Mouse (Mus musculus): ENCODE data around the gene Ttc13. TPM values are rescaled to one million over a fixed set of nuclear protein-coding genes. Genes with fewer than 3 reads are reported as not detected.
A peak's percentile ranks its signal among the peaks of the same experiment; 100 is the strongest.

Gene Ttc13
- 71.1 and 74.3 TPM in 2 replicates for polyA plus RNA-seq (2014; fragmentation: Nextera tagmentation; extraction: Ambion mirVana)

DNA sequence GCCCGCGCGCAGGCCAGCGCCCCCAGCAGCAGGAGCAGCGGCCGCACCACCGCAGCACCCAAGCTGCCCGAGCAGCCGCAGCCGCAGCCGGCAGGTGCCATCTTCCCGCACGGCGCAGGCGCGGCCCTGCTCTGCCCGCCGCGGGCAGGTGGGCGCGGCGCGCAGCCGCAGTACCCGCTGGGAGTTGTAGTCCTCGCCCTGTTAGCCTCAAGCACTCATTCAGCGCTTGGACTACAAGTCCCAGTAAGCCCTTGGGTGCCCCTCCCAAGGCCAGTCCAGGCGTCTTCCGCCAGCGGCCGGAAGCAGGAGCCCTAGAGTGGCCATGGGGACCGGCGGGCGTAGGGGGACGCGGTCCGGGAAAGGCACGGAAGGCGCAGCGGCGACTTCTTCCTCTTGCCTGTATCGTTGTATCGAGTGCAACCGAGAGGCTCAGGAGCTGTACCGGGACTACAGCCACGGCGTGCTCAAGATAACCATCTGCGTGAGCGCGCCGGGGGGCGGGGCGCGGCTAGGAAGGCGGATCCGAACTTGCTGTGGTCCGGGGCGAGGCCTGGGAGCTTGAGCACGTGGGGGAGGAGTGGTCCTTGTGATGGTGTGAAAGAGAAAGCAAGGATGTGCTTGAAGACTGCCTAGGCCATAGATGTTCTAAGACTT, at the start of gene Ttc13, which contains the start of gene Arv1:
TSS of gene Ttc13 (minus strand) at position 122 of the 654 bp plus-strand sequence.
TSS of gene Arv1 (plus strand) at position 278 of the 654 bp plus-strand sequence.
- H3K9ac ChIP-seq, result peak within 1 kb of the TSS; percentile 89
- peaks cover 22% of the 10 kb centered on the region for H3K4me1 ChIP-seq (replicated peaks; ENCODE audit: control insufficient read depth, insufficient read depth, low read length)
- peak within 1 kb of the TSS; percentile 75 for H3K27ac ChIP-seq
- WGBS, result under 1% methylated on average over 58 of the region's 59 CpGs
- H3K4me3 ChIP-seq (replicated peaks; ENCODE audit: low read length), result peak within 1 kb of the TSS; percentile 91
- no peaks in the 10 kb centered on the region for H3K27me3 ChIP-seq (ENCODE audit: control insufficient read depth, insufficient read depth, low read length)
- ATAC-seq (ENCODE audit: low FRiP score) (peak; percentile 100), DNase-seq (ENCODE audit: low spot score) (peak; percentile 96)
- peak within 1 kb of the TSS; percentile 83 for H3K4me2 ChIP-seq (replicated peaks)
- H3K36me3 ChIP-seq (replicated peaks; ENCODE audit: control insufficient read depth, insufficient read depth), result peaks cover 15% of the 10 kb centered on the region
- no peaks in the 10 kb centered on the region for H3K9me3 ChIP-seq (ENCODE audit: control insufficient read depth, low read length)

DNA sequence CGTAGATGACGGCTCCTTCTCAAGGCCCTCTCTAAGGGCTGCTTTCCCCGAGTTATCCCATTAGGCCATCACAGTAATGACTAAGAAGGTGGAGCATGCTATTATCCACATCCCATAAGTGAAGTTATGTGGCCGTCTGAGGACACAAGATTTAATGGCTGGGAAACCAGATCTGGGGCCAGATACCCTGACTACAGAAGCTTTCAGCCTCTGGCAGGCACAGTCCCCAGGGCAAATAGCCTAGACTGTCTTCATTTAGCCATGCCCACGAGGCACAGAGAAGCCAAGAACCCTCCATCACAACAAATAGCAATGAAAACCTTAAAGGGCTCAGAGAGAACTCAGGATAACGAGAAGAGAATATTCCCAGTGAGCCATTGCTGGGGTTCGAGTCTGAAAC, 41.3 kb upstream of the Ttc13 start:
- no peaks in the 10 kb centered on the region for H3K36me3 ChIP-seq (replicated peaks; ENCODE audit: control insufficient read depth, insufficient read depth)
- H3K4me2 ChIP-seq (replicated peaks), result no peak overlapping the region
- DNase-seq (ENCODE audit: low spot score), result no peak
- no peak overlapping the region for H3K9ac ChIP-seq
- no peak overlapping the region for H3K4me3 ChIP-seq (replicated peaks; ENCODE audit: low read length)
- ATAC-seq (ENCODE audit: low FRiP score), result no peak
- H3K27ac ChIP-seq, result no peak overlapping the region
- no peaks in the 10 kb centered on the region for H3K27me3 ChIP-seq (ENCODE audit: control insufficient read depth, insufficient read depth, low read length)
- no peaks in the 10 kb centered on the region for H3K9me3 ChIP-seq (ENCODE audit: control insufficient read depth, low read length)
- WGBS, result 67% methylated on average over 7 of the region's 7 CpGs
- H3K4me1 ChIP-seq (replicated peaks; ENCODE audit: control insufficient read depth, insufficient read depth, low read length), result no peaks in the 10 kb centered on the region

GRCm38 (mm10) chr8:124758544-124758943, 36.8 kb upstream of the Ttc13 start:
- Histone ChIP-seq H3K9me3 (ENCODE audit: control insufficient read depth, low read length) (no peaks in the 10 kb centered on the region), H3K27ac (no peak overlapping the region), H3K4me1 (replicated peaks; ENCODE audit: control insufficient read depth, insufficient read depth, low read length) (no peaks in the 10 kb centered on the region), H3K4me2 (replicated peaks) (no peak overlapping the region), H3K9ac (no peak overlapping the region), H3K36me3 (replicated peaks; ENCODE audit: control insufficient read depth, insufficient read depth) (no peaks in the 10 kb centered on the region), H3K27me3 (ENCODE audit: control insufficient read depth, insufficient read depth, low read length) (peaks cover under 1% of the 10 kb centered on the region; the same call in 1 of the 2 replicates), H3K4me3 (replicated peaks; ENCODE audit: low read length) (no peak overlapping the region)
- 40% methylated on average over 3 of the region's 3 CpGs for WGBS
- DNase-seq (ENCODE audit: low spot score) (no peak), ATAC-seq (ENCODE audit: low FRiP score) (no peak)

- Histone ChIP-seq H3K27ac (no peak overlapping the region), H3K27me3 (ENCODE audit: control insufficient read depth, insufficient read depth, low read length) (peaks cover 20% of the 10 kb centered on the region), H3K4me3 (replicated peaks; ENCODE audit: low read length) (no peak overlapping the region), H3K9me3 (ENCODE audit: control insufficient read depth, low read length) (no peaks in the 10 kb centered on the region), H3K36me3 (replicated peaks; ENCODE audit: control insufficient read depth, insufficient read depth) (no peaks in the 10 kb centered on the region), H3K4me1 (replicated peaks; ENCODE audit: control insufficient read depth, insufficient read depth, low read length) (peaks cover under 1% of the 10 kb centered on the region; the same call in 1 of the 2 replicates), H3K4me2 (replicated peaks) (no peak overlapping the region), H3K9ac (no peak overlapping the region)
- ATAC-seq (ENCODE audit: low FRiP score) (no peak), DNase-seq (ENCODE audit: low spot score) (no peak)
- 72% methylated on average over 5 of the region's 5 CpGs for WGBS
Measured at GRCm38 (mm10) chr8:124756601-124757000, 34.8 kb upstream of the Ttc13 start.

GRCm38 (mm10) chr8:124756153-124756552, 34.4 kb upstream of the Ttc13 start:
- Histone ChIP-seq H3K9ac (no peak overlapping the region), H3K9me3 (ENCODE audit: control insufficient read depth, low read length) (no peaks in the 10 kb centered on the region), H3K27ac (no peak overlapping the region), H3K4me1 (replicated peaks; ENCODE audit: control insufficient read depth, insufficient read depth, low read length) (peaks cover 5% of the 10 kb centered on the region; the same call in 1 of the 2 replicates), H3K27me3 (ENCODE audit: control insufficient read depth, insufficient read depth, low read length) (peaks cover 24% of the 10 kb centered on the region), H3K4me3 (replicated peaks; ENCODE audit: low read length) (no peak overlapping the region), H3K4me2 (replicated peaks) (no peak overlapping the region), H3K36me3 (replicated peaks; ENCODE audit: control insufficient read depth, insufficient read depth) (no peaks in the 10 kb centered on the region)
- WGBS, result 72% methylated on average over 2 of the region's 2 CpGs
- DNase-seq (ENCODE audit: low spot score) (no peak), ATAC-seq (ENCODE audit: low FRiP score) (no peak)

GRCm38 (mm10) chr8:124755481-124755880, 33.7 kb upstream of the Ttc13 start:
- Histone ChIP-seq H3K9ac (no peak overlapping the region), H3K4me2 (replicated peaks) (no peak overlapping the region), H3K9me3 (ENCODE audit: control insufficient read depth, low read length) (no peaks in the 10 kb centered on the region), H3K4me3 (replicated peaks; ENCODE audit: low read length) (no peak overlapping the region), H3K4me1 (replicated peaks; ENCODE audit: control insufficient read depth, insufficient read depth, low read length) (peaks cover 7% of the 10 kb centered on the region; the same call in 1 of the 2 replicates), H3K36me3 (replicated peaks; ENCODE audit: control insufficient read depth, insufficient read depth) (no peaks in the 10 kb centered on the region), H3K27ac (no peak overlapping the region), H3K27me3 (ENCODE audit: control insufficient read depth, insufficient read depth, low read length) (peaks cover 31% of the 10 kb centered on the region)
- DNase-seq (ENCODE audit: low spot score), result no peak
- WGBS, result 87% methylated on average over 8 of the region's 8 CpGs
- no peak for ATAC-seq (ENCODE audit: low FRiP score)

GRCm38 (mm10) chr8:124754792-124755190, 33.0 kb upstream of the Ttc13 start:
- H3K4me3 ChIP-seq (replicated peaks; ENCODE audit: low read length), result no peak overlapping the region

GRCm38 (mm10) chr8:124754101-124754791, 32.5 kb upstream of the Ttc13 start:
- H3K27me3 ChIP-seq (ENCODE audit: control insufficient read depth, insufficient read depth, low read length), result peaks cover 43% of the 10 kb centered on the region
- no peak overlapping the region for H3K4me2 ChIP-seq (replicated peaks)
- H3K4me3 ChIP-seq (replicated peaks; ENCODE audit: low read length), result no peak overlapping the region
- peaks cover 7% of the 10 kb centered on the region; the same call in 1 of the 2 replicates for H3K4me1 ChIP-seq (replicated peaks; ENCODE audit: control insufficient read depth, insufficient read depth, low read length)
- H3K9me3 ChIP-seq (ENCODE audit: control insufficient read depth, low read length), result no peaks in the 10 kb centered on the region
- WGBS, result 25% methylated on average over 11 of the region's 11 CpGs
- no peak overlapping the region for H3K27ac ChIP-seq
- H3K9ac ChIP-seq, result no peak overlapping the region
- no peak for DNase-seq (ENCODE audit: low spot score)
- ATAC-seq (ENCODE audit: low FRiP score), result no peak
- no peaks in the 10 kb centered on the region for H3K36me3 ChIP-seq (replicated peaks; ENCODE audit: control insufficient read depth, insufficient read depth)

More at GRCm38 (mm10) chr8:124754792-124755190, 33.0 kb upstream of the Ttc13 start:
- DNase-seq (ENCODE audit: low spot score) (no peak), ATAC-seq (ENCODE audit: low FRiP score) (no peak)
- 48% methylated on average over 4 of the region's 4 CpGs for WGBS
- no peak overlapping the region for H3K4me2 ChIP-seq (replicated peaks)
- peaks cover 38% of the 10 kb centered on the region for H3K27me3 ChIP-seq (ENCODE audit: control insufficient read depth, insufficient read depth, low read length)
- no peak overlapping the region for H3K9ac ChIP-seq
- H3K4me1 ChIP-seq (replicated peaks; ENCODE audit: control insufficient read depth, insufficient read depth, low read length), result peaks cover 7% of the 10 kb centered on the region; the same call in 1 of the 2 replicates
- H3K36me3 ChIP-seq (replicated peaks; ENCODE audit: control insufficient read depth, insufficient read depth), result no peaks in the 10 kb centered on the region
- H3K9me3 ChIP-seq (ENCODE audit: control insufficient read depth, low read length), result no peaks in the 10 kb centered on the region
- H3K27ac ChIP-seq, result no peak overlapping the region

DNA sequence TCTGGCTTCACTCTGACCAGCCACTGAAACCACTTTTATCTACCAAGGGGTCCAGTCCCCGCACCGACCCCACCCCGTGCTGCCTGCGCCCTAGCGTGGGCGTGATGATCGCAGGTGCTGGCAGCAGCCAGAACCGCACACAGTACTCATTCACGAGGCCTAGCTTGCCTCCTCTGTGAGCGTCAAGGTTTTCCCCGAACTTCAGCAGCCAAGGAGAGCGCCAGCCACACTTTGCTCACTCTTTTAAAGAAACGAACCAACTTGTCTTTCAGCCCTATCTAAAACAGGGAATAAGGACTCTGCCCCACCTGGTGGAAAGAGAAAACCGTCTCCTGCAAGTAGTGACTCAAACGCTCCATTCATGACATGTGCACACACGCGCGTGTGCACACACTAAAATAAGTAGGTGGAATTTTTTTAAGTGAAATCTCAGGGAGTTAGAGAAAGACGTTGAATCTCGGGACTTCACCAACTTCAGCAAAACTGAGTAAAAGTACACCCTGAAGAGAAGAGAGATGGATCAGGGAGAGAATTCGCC, 30.6 kb upstream of the Ttc13 start:
- H3K36me3 ChIP-seq (replicated peaks; ENCODE audit: control insufficient read depth, insufficient read depth), result no peaks in the 10 kb centered on the region
- H3K27ac ChIP-seq, result no peak overlapping the region
- 36% methylated on average over 21 of the region's 21 CpGs for WGBS
- peaks cover 44% of the 10 kb centered on the region for H3K27me3 ChIP-seq (ENCODE audit: control insufficient read depth, insufficient read depth, low read length)
- H3K9ac ChIP-seq, result no peak overlapping the region
- H3K9me3 ChIP-seq (ENCODE audit: control insufficient read depth, low read length), result no peaks in the 10 kb centered on the region
- H3K4me3 ChIP-seq (replicated peaks; ENCODE audit: low read length), result no peak overlapping the region
- DNase-seq (ENCODE audit: low spot score) (no peak), ATAC-seq (ENCODE audit: low FRiP score) (no peak)
- peak overlapping the region; percentile 74; the same call in 1 of the 2 replicates for H3K4me2 ChIP-seq (replicated peaks)
- H3K4me1 ChIP-seq (replicated peaks; ENCODE audit: control insufficient read depth, insufficient read depth, low read length), result peaks cover 7% of the 10 kb centered on the region; the same call in 1 of the 2 replicates
